Mouse (Mus musculus) spleen, embryonic (tissue): Measurements from ENCODE around the gene Apbb2.

Experiments used
- CTCF ChIA-PET: fragments of 350-600 bp; sonication (Branson Sonifier 250); formaldehyde crosslinking; loops from one replicate; lab custom pipeline; 2022; lab: Charles Lee

Gene Apbb2

GRCm38 (mm10) chr5:66345140-66345539 lies 273.4 kb downstream of the Apbb2 start:
- CTCF ChIA-PET: no interaction called here

DNA sequence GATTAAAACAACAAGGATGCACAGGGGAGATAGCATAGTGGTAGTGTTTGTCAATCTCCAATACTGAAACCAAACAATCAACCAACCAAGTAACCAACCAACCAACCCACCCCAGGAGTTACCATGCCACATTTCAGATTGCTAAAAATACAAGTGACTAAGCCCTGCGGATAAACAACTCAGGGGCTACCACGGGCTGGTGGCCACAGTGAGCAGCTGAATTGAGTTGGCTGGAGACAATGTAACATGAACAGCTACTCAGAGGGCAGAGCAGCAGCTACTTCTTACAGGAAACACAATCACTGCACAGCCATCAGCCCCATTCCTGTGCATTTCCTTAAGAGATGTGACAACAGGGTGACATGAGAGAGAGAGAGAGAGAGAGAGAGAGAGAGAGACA lies 274.4 kb downstream of the Apbb2 start:
- CTCF ChIA-PET: no interaction called here

GRCm38 (mm10) chr5:66342285-66342684 lies 276.3 kb downstream of the Apbb2 start:
- CTCF ChIA-PET: no interaction called here

GRCm38 (mm10) chr5:66341848-66342247 lies 276.7 kb downstream of the Apbb2 start:
- CTCF ChIA-PET: no interaction called here

DNA sequence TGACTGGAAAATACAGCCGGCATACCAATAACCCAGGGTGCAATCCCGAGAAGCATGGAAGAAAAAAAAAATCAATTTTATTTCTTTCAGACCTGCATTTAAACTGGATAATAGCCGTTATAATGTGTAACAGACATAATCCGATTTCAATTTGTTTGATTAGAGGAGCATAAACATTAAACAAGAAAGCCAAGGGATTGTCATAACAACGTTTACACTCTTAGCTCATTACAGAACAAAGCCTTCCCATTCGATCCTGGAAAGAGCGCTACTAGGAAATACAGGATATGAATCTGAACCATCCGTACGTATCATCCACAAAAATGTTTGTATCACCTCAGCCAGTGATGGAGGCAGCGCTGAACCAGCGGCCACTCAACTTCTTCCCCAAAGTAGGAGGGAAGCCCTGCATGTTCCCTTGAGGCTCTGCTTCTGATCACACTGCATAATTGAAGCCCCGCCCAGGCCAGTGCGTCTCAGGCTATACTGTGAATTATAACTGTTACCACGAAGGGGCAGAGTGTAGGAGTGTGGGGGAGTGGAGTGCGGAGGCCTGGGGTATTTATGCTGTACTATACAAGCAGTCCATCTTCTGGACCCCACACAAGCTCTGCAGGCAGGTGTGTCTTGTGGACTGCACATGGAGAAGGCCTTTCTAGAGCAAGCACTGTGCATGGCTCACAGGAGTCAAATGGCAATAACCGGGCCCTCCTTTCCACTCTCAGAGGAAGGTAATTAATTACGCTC lies 278.1 kb downstream of the Apbb2 start:
- CTCF ChIA-PET: no interaction called here

- CTCF ChIA-PET: no interaction called here
Observed at GRCm38 (mm10) chr5:66338583-66338982, 280.0 kb downstream of the Apbb2 start.

DNA sequence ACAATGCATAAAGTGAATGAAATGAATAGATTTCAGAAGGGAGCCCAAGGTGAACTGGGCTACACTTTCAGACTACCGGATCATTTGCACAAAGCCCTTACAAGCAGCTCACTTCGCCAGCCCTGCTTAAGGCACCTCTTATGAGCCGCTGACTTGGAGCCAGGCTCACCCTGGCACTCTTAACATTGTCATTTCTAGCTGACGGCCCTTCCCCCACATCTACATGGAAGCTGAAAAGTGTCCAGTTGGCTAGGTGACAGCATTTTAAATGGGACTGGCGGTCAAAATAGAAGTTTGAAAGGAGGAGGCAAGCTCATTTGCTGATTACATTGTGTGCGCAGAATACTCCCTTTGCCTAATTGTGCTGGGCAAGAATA lies 280.6 kb downstream of the Apbb2 start:
- CTCF ChIA-PET: interaction anchor here (0.6 kb wide), 1 partner anchor 76 kb away, joined by 5 read pairs; no protein-coding TSS in a partner anchor

DNA sequence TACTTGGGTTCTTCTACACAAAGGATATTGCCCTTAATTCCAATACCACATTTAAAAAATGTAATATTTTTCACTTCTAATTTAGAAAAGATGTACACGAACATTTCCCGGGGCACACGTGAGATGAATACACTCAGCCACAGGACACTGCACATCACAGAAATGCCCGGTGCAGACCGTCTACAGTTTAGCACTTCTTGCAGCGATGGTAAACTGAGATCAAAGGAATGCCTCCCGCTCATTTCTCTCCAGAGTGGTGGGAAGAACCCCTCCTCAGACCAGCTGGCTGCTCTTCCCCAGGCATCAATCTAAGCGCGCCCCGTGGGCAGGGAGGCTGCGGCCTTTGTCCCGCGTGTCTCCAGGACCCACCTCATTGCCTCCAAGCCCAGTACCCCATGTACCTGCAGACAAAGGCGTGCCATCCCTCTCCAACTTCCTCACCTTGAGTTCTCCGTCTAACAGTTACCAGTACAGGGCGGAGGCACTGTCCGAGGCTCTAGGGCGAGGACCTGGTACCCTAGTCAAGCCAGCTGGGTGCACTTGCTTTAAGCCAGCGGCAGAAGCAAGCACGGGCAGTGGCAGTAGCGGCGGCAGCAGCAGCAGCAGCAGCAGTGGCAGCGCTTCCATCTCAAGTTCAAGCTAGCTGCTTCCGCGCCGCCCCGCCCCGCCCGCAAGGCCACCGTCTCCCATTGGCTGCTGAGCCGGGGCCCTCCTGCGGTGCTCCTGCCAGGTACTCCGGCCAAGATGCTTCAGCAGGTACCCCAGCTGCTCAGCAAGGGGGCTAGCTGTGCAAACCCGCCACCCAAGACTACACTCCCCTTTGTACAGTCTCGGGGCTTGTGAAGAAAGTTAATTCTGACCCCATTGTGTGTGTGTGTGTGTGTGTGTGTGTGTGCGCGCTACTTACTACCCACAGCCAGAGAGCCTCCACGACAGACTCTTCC lies 281.3 kb downstream of the Apbb2 start:
- CTCF ChIA-PET: interaction anchor here (0.6 kb wide), 1 partner anchor 76 kb away, joined by 5 read pairs; no protein-coding TSS in a partner anchor

- CTCF ChIA-PET: interaction anchor here (0.7 kb wide), 1 partner anchor 69 kb away, joined by 3 read pairs; no protein-coding TSS in a partner anchor
Observed at GRCm38 (mm10) chr5:66330806-66331205, 287.8 kb downstream of the Apbb2 start.

GRCm38 (mm10) chr5:66328766-66329165 lies 289.8 kb downstream of the Apbb2 start:
- CTCF ChIA-PET: no interaction called here

DNA sequence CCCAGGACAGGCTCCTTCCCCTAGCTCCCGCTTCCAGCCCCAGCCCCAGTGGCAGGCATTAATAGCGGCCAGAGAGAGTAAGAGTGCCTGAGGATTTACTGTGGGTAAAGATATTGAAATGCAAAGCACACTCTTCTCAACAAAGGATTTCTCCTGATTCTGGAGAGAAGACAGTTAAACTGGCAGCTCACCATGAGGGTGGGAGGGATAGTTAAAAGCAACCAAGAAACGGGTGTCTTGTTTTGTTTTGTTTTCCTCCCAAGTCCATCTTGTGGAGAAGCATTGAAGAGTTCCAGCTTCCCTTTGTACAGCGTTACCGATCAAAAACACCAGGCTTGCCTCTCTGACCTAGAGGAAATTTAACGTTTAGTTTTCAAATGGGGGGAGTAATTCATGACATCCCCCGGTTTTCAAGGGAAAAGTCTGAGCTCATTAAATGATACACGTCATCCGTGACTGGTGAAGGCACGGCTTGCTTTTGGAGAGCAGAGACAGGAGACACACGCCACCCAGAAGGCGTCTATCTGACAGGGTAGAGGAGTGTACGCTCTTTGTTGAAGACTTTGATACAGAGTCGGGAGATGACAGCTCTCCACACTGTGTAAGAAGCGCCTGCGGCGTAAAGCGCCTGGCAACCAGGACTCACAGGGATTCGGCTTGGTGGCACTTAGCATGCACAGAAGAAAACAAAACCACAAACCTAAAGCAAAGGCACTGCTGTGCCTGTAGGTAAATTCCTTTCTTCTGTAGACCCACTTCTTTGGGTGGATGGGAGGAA lies 290.4 kb downstream of the Apbb2 start:
- CTCF ChIA-PET: no interaction called here

GRCm38 (mm10) chr5:66326395-66326794 lies 292.2 kb downstream of the Apbb2 start:
- CTCF ChIA-PET: no interaction called here

DNA sequence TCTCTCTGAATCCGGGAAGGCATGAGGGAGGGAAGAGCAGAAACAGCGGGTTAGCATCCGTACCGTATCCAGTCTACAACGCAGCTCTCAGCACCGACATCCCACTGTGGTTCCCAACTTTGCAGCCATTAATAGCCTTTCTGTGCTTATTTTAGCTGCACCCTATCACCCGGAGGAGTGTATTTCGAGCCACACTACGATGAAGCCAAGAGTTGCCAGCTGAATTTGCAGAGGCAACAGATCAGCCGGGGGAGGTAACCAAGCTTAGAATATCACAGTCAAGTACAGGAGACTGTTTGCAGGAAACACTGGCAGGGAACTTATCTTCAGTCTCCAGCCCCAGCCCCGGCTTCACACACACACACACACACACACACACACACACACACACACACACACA lies 295.0 kb downstream of the Apbb2 start:
- CTCF ChIA-PET: interaction anchor here (0.7 kb wide), 1 partner anchor 10 kb away, joined by 12 read pairs; no protein-coding TSS in a partner anchor

GRCm38 (mm10) chr5:66323131-66323530 lies 295.5 kb downstream of the Apbb2 start:
- CTCF ChIA-PET: no interaction called here

DNA sequence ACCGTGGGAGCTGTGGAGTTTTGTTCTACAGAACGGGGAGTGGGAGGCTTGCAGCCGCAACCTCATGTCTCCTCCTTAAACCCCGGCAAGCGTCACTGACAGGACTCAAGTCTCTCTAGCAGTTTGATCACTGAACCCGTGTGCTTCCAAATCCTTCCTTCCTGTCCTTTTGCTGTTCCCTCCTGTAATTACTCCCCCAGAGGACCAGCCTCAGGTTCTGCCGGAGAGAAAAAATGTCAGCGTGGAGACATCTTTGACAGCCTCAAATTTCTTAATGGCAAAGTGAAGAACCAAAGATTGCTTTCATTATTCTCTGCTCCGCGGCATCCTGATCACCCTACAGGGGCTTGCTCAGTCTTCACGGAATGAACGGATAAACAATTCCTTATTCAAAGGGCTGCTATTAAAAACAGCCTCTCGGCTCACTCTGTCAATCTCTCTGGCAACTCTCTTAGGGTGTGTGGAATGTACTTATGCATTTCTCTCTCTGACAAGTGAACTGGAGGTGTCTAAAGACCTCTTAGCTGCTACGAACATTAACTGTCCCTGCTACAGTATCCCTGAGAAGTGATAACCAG lies 298.7 kb downstream of the Apbb2 start:
- CTCF ChIA-PET: no interaction called here

DNA sequence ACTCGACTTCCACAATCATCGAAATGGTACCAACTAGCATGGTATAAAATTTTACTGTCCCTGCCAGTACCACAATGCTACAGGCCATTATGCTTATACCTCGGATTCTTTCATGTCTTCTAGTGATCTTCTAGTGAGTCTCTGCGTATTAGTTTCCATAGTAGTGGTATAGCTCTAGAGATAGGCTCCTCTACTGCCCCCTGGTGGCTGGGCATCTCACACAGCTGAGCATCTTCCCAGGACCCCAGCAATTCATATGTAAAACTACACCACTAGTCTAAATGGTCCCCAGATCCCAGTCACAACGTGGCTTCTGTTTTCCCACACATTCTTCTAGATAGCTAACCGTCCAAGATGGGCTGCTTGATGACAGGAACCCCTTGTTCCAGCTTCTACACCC lies 299.2 kb downstream of the Apbb2 start:
- CTCF ChIA-PET: no interaction called here

GRCm38 (mm10) chr5:66315791-66316190 lies 302.8 kb downstream of the Apbb2 start:
- CTCF ChIA-PET: no interaction called here

GRCm38 (mm10) chr5:66310806-66311205 lies 307.8 kb downstream of the Apbb2 start:
- CTCF ChIA-PET: interaction anchor here (0.5 kb wide), 1 partner anchor 275 kb away, joined by 5 read pairs; no protein-coding TSS in a partner anchor

DNA sequence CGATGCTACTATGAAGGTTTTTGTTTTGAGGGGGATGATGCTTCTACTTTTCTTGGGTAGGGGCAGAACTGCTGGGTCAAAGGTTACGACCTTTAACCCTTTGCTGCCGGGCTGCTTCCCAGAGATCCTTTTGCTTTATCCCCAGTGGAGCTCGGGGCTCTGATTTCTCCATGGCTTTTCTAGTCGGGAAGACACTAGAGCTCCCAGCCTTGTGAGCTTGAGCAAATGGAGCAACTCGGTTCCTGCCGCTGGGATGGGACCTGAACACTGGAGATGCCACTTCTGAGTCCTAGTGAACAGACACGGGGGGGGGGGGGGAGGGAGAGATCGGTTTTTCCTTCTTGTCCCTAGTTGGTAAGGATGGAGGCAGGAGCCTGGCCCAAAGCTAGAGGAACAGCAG lies 308.3 kb downstream of the Apbb2 start:
- CTCF ChIA-PET: interaction anchor here (0.5 kb wide), 1 partner anchor 275 kb away, joined by 5 read pairs; no protein-coding TSS in a partner anchor

- CTCF ChIA-PET: no interaction called here
Observed at GRCm38 (mm10) chr5:66305511-66305910, 313.1 kb downstream of the Apbb2 start.
